ENCODE assay signal across 8 mouse cellular contexts in genomic region chr1:74284543-74285160, GRCm38 (mm10). TPM values are rescaled to one million over a fixed set of nuclear protein-coding genes. Genes with fewer than 3 reads are reported as not detected.
A peak's percentile ranks its signal among the peaks of the same experiment; 100 is the strongest.
DNase-seq lines count a peak whose midpoint lies in the region; ATAC-seq and TF ChIP-seq lines count a peak whose summit lies in the region.

TSS of gene Aamp (minus strand) at chr1:74284738.
TSS of gene Pnkd (plus strand) at chr1:74284930.

- H3K36me3 ChIP-seq in embryonic facial prominence, embryonic 15.5 days = peaks cover 50% of the 10 kb centered on the region
- peaks cover 50% of the 10 kb centered on the region for H3K36me3 ChIP-seq in limb, embryonic 14.5 days (ENCODE audit: control insufficient read depth, insufficient read depth, low read length)
- peaks cover 32% of the 10 kb centered on the region for H3K36me3 ChIP-seq in midbrain, postnatal 0 days (ENCODE audit: insufficient read depth, low read length)

- TF ChIP-seq POLR2A in bone marrow, adult 2 months (IDR thresholded peaks at IDR 0.05; ENCODE audit: borderline replicate concordance, control insufficient read depth, low read depth, low read length) = peak; percentile 72; the same call in 1 of the 2 replicates
- TF ChIP-seq POLR2A in limb, embryonic 14.5 days (IDR thresholded peaks at IDR 0.05; ENCODE audit: borderline replicate concordance, extremely low read depth, insufficient read depth, insufficient read length) = peak; percentile 65; the same call in 1 of the 2 replicates

- peak within 1 kb of the TSS; percentile 81 for H3K4me3 ChIP-seq in bone marrow, adult 2 months (replicated peaks; ENCODE audit: control insufficient read depth, low read depth, low read length)
- peak within 1 kb of the TSS; percentile 87 for H3K4me3 ChIP-seq in embryonic facial prominence, embryonic 15.5 days (replicated peaks)
- H3K4me3 ChIP-seq in limb, embryonic 14.5 days (replicated peaks; ENCODE audit: low read length) = peak within 1 kb of the TSS; percentile 88
- H3K4me3 ChIP-seq in midbrain, postnatal 0 days (ENCODE audit: low read depth, low read length) = peak within 1 kb of the TSS; percentile 79

- H3K27ac ChIP-seq in bone marrow, adult 2 months (ENCODE audit: control insufficient read depth, insufficient read depth, low read depth, low read length, poor library complexity) = peak within 1 kb of the TSS; percentile 72
- H3K27ac ChIP-seq in embryonic facial prominence, embryonic 15.5 days (replicated peaks) = peak within 1 kb of the TSS; percentile 84
- H3K27ac ChIP-seq in limb, embryonic 14.5 days (replicated peaks; ENCODE audit: low read depth, low read length) = peak within 1 kb of the TSS; percentile 79; the same call in 1 of the 2 replicates
- H3K27ac ChIP-seq in midbrain, postnatal 0 days (ENCODE audit: low read depth, low read length) = peak within 1 kb of the TSS; percentile 71

- WGBS in bone marrow, adult 2 months = under 1% methylated on average over 56 of the region's 56 CpGs
- under 1% methylated on average over 56 of the region's 56 CpGs for WGBS in embryonic facial prominence, embryonic 15.5 days
- under 1% methylated on average over 56 of the region's 56 CpGs for WGBS in limb, embryonic 14.5 days
- under 1% methylated on average over 56 of the region's 56 CpGs for WGBS in midbrain, postnatal 0 days

- ATAC-seq in embryonic facial prominence, embryonic 15.5 days (ENCODE audit: insufficient number of reproducible peaks, low FRiP score, low TSS enrichment, low read depth) = peak; percentile 97
- peak; percentile 97 for ATAC-seq in limb, embryonic 14.5 days (ENCODE audit: low FRiP score, low read depth)
- peak; percentile 97 for ATAC-seq in midbrain, postnatal 0 days (ENCODE audit: low FRiP score)

- DNase-seq in 416B (ENCODE audit: low read depth) = peak; percentile 100
- peak; percentile 100 for DNase-seq in heart, adult 8-10 months (ENCODE audit: low spot score)
- DNase-seq in kidney, adult 9 months = peak; percentile 100
- DNase-seq in limb, embryonic 14.5 days (ENCODE audit: low spot score) = peak; percentile 100
- peak; percentile 100 for DNase-seq in midbrain, postnatal 0 days (ENCODE audit: low spot score)
- DNase-seq in spleen, postnatal 14 days (ENCODE audit: low spot score in 2 of 2) = peak; percentile 98

- 0 out of 2 replicates have a peak, but pooled peaks cover 1% of the 10 kb centered on the region for H3K4me1 ChIP-seq in bone marrow, adult 2 months (ENCODE audit: control insufficient read depth, insufficient read depth, low read length)
- H3K4me1 ChIP-seq in embryonic facial prominence, embryonic 15.5 days = peaks cover 39% of the 10 kb centered on the region
- H3K4me1 ChIP-seq in limb, embryonic 14.5 days (ENCODE audit: control insufficient read depth, insufficient read depth, low read length) = peaks cover 9% of the 10 kb centered on the region
- peaks cover 4% of the 10 kb centered on the region; the same call in 1 of the 2 replicates for H3K4me1 ChIP-seq in midbrain, postnatal 0 days (ENCODE audit: insufficient read depth, low read length)

- peak within 1 kb of the TSS; percentile 81 for H3K4me2 ChIP-seq in embryonic facial prominence, embryonic 15.5 days (replicated peaks)
- H3K4me2 ChIP-seq in limb, embryonic 14.5 days (replicated peaks; ENCODE audit: low read depth, low read length, severe bottlenecking) = peak within 1 kb of the TSS; percentile 85
- peak within 1 kb of the TSS; percentile 71 for H3K4me2 ChIP-seq in midbrain, postnatal 0 days (ENCODE audit: low read depth, low read length, poor library complexity, severe bottlenecking)

- H3K27me3 ChIP-seq in embryonic facial prominence, embryonic 15.5 days = no peaks in the 10 kb centered on the region
- H3K27me3 ChIP-seq in limb, embryonic 14.5 days (ENCODE audit: control insufficient read depth, insufficient read depth, low read length) = no peaks in the 10 kb centered on the region
- no peaks in the 10 kb centered on the region for H3K27me3 ChIP-seq in midbrain, postnatal 0 days (ENCODE audit: insufficient read depth, low read length)

- peak within 1 kb of the TSS; percentile 80 for H3K9ac ChIP-seq in embryonic facial prominence, embryonic 15.5 days
- peak within 1 kb of the TSS; percentile 86 for H3K9ac ChIP-seq in limb, embryonic 14.5 days (ENCODE audit: low read depth, low read length, severe bottlenecking)
- peak within 1 kb of the TSS; percentile 77 for H3K9ac ChIP-seq in midbrain, postnatal 0 days (replicated peaks; ENCODE audit: low read length, poor library complexity, severe bottlenecking)

- no peak; the same call in 1 of the 2 replicates for TF ChIP-seq CTCF in bone marrow, adult 2 months (IDR thresholded peaks at IDR 0.05; ENCODE audit: control insufficient read depth, insufficient read depth, low read length)
- TF ChIP-seq CTCF in midbrain, postnatal 0 days (IDR thresholded peaks at IDR 0.05) = peak; percentile 41

- no peaks in the 10 kb centered on the region for H3K9me3 ChIP-seq in embryonic facial prominence, embryonic 15.5 days (replicated peaks)
- no peaks in the 10 kb centered on the region for H3K9me3 ChIP-seq in limb, embryonic 14.5 days (ENCODE audit: control insufficient read depth, low read length)
- no peaks in the 10 kb centered on the region for H3K9me3 ChIP-seq in midbrain, postnatal 0 days (ENCODE audit: low read length)

RNA-seq across cellular contexts. Expression of gene Aamp, which starts in this region (rescaled TPM):
- 56.2 and 76.6 TPM in 2 replicates for polyA plus RNA-seq in bone marrow, adult 2 months (2011; ENCODE audit: insufficient read depth, insufficient read length, low replicate concordance, missing spikeins)
- 247 and 256 TPM in 2 replicates for polyA plus RNA-seq in embryonic facial prominence, embryonic 15.5 days (2015; fragmentation: Nextera tagmentation; extraction: Ambion mirVana)
- total RNA-seq in heart, adult 8-10 months (2022) = 100 to 1,000 TPM in 2 of 4 experiments, 10 to 100 TPM in 2; 95.4 to 107 (median 99.6) TPM
- 174 and 181 TPM in 2 replicates for polyA plus RNA-seq in limb, embryonic 14.5 days (2012; rRNA removed)
- 228 and 238 TPM in 2 replicates for polyA plus RNA-seq in limb, embryonic 14.5 days (2014; fragmentation: Nextera tagmentation; extraction: Ambion mirVana)
- total RNA-seq in midbrain, postnatal 0 days (2014; rRNA removed) = 139 and 148 TPM in 2 replicates
- 203 and 216 TPM in 2 replicates for polyA plus RNA-seq in midbrain, postnatal 0 days (2015; fragmentation: Nextera tagmentation; extraction: Ambion mirVana)

RNA-seq across cellular contexts. Expression of gene Pnkd, which starts in this region (rescaled TPM):
- polyA plus RNA-seq in bone marrow, adult 2 months (2011; ENCODE audit: insufficient read depth, insufficient read length, low replicate concordance, missing spikeins) = 7.3 and 28.8 TPM in 2 replicates
- 120 and 130 TPM in 2 replicates for polyA plus RNA-seq in embryonic facial prominence, embryonic 15.5 days (2015; fragmentation: Nextera tagmentation; extraction: Ambion mirVana)
- total RNA-seq in heart, adult 8-10 months (2022) = 100 to 1,000 TPM; 125 to 142 (median 135) TPM
- polyA plus RNA-seq in limb, embryonic 14.5 days (2012; rRNA removed) = 63.9 and 70.7 TPM in 2 replicates
- 124 and 129 TPM in 2 replicates for polyA plus RNA-seq in limb, embryonic 14.5 days (2014; fragmentation: Nextera tagmentation; extraction: Ambion mirVana)
- 101 and 116 TPM in 2 replicates for total RNA-seq in midbrain, postnatal 0 days (2014; rRNA removed)
- 135 and 140 TPM in 2 replicates for polyA plus RNA-seq in midbrain, postnatal 0 days (2015; fragmentation: Nextera tagmentation; extraction: Ambion mirVana)

Comparison
In these comparisons a context has a peak if more than half of its experiments do, and no peak if none do; other contexts are left out.
1. Peak in every context shown above with its lines: DNase-seq, ATAC-seq, H3K4me3 ChIP-seq and H3K27ac ChIP-seq.